Mouse (Mus musculus) naive thymus-derived CD4-positive, alpha-beta T cell, adult 2 months (primary cell): ENCODE measurements at regions not wholly inside any gene's neighbourhood (a gene's known extent, or its start where the extent isn't known, plus 50 kb on each side); places are given as distances from the start of the nearest gene placed in this dataset.

Experiments used
- DNase-seq: peaks from one replicate; pipeline ENCODE4 v3.0.0-alpha.2; 2011; ENCODE audit warnings: low read depth

- no peak for DNase-seq
Observed at GRCm38 (mm10) chr13:59228059-59228830, 356.8 kb downstream of the Agtpbp1 start.

- DNase-seq: no peak
Observed at GRCm38 (mm10) chr13:59227523-59228058, 357.4 kb downstream of the Agtpbp1 start.

- no peak for DNase-seq
Observed at GRCm38 (mm10) chr13:59220587-59220986, 364.4 kb downstream of the Agtpbp1 start.

GRCm38 (mm10) chr13:59220156-59220555, 364.9 kb downstream of the Agtpbp1 start:
- no peak for DNase-seq

- no peak for DNase-seq
Observed at GRCm38 (mm10) chr13:59216686-59217298, 368.2 kb downstream of the Agtpbp1 start.

GRCm38 (mm10) chr13:59212296-59212701, 372.7 kb downstream of the Agtpbp1 start:
- no peak for DNase-seq

GRCm38 (mm10) chr13:59210828-59211227, 374.2 kb downstream of the Agtpbp1 start:
- DNase-seq: no peak

- DNase-seq: no peak
Observed at GRCm38 (mm10) chr13:59206186-59206585, 378.8 kb downstream of the Agtpbp1 start.

GRCm38 (mm10) chr13:59204506-59204905, 380.5 kb downstream of the Agtpbp1 start:
- no peak for DNase-seq

GRCm38 (mm10) chr13:59196311-59196710, 388.7 kb downstream of the Agtpbp1 start:
- no peak for DNase-seq

- no peak for DNase-seq
Observed at GRCm38 (mm10) chr13:59188431-59188830, 382.1 kb downstream of the Ntrk2 start.
